Mouse (Mus musculus) ZHBTc4 (cell line): Measurements from ENCODE around the gene Gm42421.

Experiments
- DNase-seq: peaks from one replicate; pipeline ENCODE4 v3.0.0-alpha.2; 2011; ENCODE audit warnings: low read depth, low spot score

Gene Gm42421

GRCm38 (mm10) chr5:143936156-143936555 lies 8.2 kb downstream of the Gm42421 start:
- no peak for DNase-seq

GRCm38 (mm10) chr5:143941588-143941987 lies 13.6 kb downstream of the Gm42421 start:
- DNase-seq, result peak; percentile 15

GRCm38 (mm10) chr5:143943231-143944125 lies 15.5 kb downstream of the Gm42421 start:
- DNase-seq, result no peak

GRCm38 (mm10) chr5:143948361-143948760 lies 20.4 kb downstream of the Gm42421 start:
- peak; percentile 13 for DNase-seq

- DNase-seq, result no peak
Measured at GRCm38 (mm10) chr5:143950016-143950415, 22.0 kb downstream of the Gm42421 start.

GRCm38 (mm10) chr5:143957101-143957500 lies 29.1 kb downstream of the Gm42421 start:
- DNase-seq, result no peak

- DNase-seq, result no peak
Measured at GRCm38 (mm10) chr5:143959551-143959950, 31.6 kb downstream of the Gm42421 start.

GRCm38 (mm10) chr5:143961176-143961575 lies 33.2 kb downstream of the Gm42421 start:
- no peak for DNase-seq

- DNase-seq, result no peak
Measured at GRCm38 (mm10) chr5:143965586-143966345, 37.8 kb downstream of the Gm42421 start.

- DNase-seq, result no peak
Measured at GRCm38 (mm10) chr5:143966671-143967070, 38.7 kb downstream of the Gm42421 start.

- DNase-seq, result no peak
Measured at GRCm38 (mm10) chr5:143972628-143973027, 44.7 kb downstream of the Gm42421 start.

- peak; percentile 84 for DNase-seq
Measured at GRCm38 (mm10) chr5:143974931-143975630, 47.1 kb downstream of the Gm42421 start.

GRCm38 (mm10) chr5:143975631-143975933 lies 47.6 kb downstream of the Gm42421 start:
- DNase-seq, result no peak

GRCm38 (mm10) chr5:143976232-143976631 lies 48.3 kb downstream of the Gm42421 start:
- DNase-seq, result no peak

- no peak for DNase-seq
Measured at GRCm38 (mm10) chr5:143976726-143977431, 48.9 kb downstream of the Gm42421 start.

- peak; percentile 24 for DNase-seq
Measured at GRCm38 (mm10) chr5:143980858-143981257, 52.9 kb downstream of the Gm42421 start.

GRCm38 (mm10) chr5:143982361-143982760 lies 54.4 kb downstream of the Gm42421 start:
- no peak for DNase-seq

- DNase-seq, result no peak
Measured at GRCm38 (mm10) chr5:143985381-143985780, 57.4 kb downstream of the Gm42421 start.
